Comparison of ENCODE assay signal across 9 mouse cellular contexts in the genomic region with DNA sequence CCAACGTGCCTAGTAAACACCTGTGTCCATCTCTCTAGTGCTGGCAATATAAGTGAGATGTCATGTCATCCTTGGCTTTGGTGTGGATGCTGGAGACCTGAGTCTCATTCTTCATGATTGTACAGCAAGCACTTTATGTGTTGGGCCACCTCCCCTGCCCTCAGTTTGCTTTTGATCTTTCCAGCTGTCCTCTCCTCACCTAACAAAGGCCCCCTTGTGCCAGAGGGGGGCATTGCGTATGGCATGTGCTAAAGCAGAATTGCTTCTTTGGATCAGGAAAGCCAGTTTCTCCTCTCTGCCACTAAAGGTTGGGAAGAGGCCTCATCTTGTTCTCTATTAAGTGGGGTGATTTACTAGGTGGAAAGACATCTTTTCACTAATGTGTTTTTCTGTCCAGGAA.
DNase-seq lines count a peak whose midpoint lies in the region; ATAC-seq lines count a peak whose summit lies in the region.
"Had no signal": no experiment of that assay in that cellular context is flagged by ENCODE, and none has a peak within 500 bp of the region (broad histone marks: within the 10 kb centered on the region; RNA-seq: fewer than 3 reads in every experiment).

No protein-coding gene starts in this region.

- ATAC-seq in CD4-positive, CD25-positive, alpha-beta regulatory T cell, adult 4 months, result no peak
- peak; percentile 56; the same call in 1 of the 2 replicates for ATAC-seq in megakaryocyte, adult 5-6 weeks (ENCODE audit: poor library complexity, severe bottlenecking)

- DNase-seq in CD4-positive, CD25-positive, alpha-beta regulatory T cell, adult 2 months (ENCODE audit: low read depth, low spot score), result peak; percentile 10
- DNase-seq in kidney, postnatal 10 days, result peak; percentile 48
- DNase-seq in kidney, adult 18-20 months, result no peak
- peak; percentile 29 for DNase-seq in ZHBTc4 (ENCODE audit: low read depth, low spot score)
- no peak for DNase-seq in B cell, adult 2 months
- no peak for DNase-seq in kidney, adult 11 months
- DNase-seq: adrenal gland, postnatal 14 days had no signal

Comparison
In these comparisons a context has a peak if more than half of its experiments do, and no peak if none do; other contexts are left out.
1. DNase-seq: peak in CD4-positive, CD25-positive, alpha-beta regulatory T cell, adult 2 months (single experiment), kidney, postnatal 10 days (single experiment) and ZHBTc4 (single experiment); none in kidney, adult 18-20 months (single experiment), B cell, adult 2 months (0 of 2) and kidney, adult 11 months (single experiment).